Mouse (Mus musculus): ENCODE results near the gene Pop5.

Gene Pop5

GRCm38 (mm10) chr5:115235786-115236263 is at the start of gene Pop5:
Pop5 (plus strand) TSS chr5:115235836.
- peak; percentile 86 for DNase-seq

- peak; percentile 59 for DNase-seq
These were observed 49.1 kb upstream of the Pop5 start for GRCm38 (mm10) chr5:115186371-115187073.

GRCm38 (mm10) chr5:115187188-115188131 is 48.2 kb upstream of the Pop5 start:
- DNase-seq = peak; percentile 93

GRCm38 (mm10) chr5:115188824-115189223 is 46.8 kb upstream of the Pop5 start:
- peak; percentile 63 for DNase-seq

- peak; percentile 41 for DNase-seq
These were observed 45.6 kb upstream of the Pop5 start for GRCm38 (mm10) chr5:115190081-115190480.

- DNase-seq = peak; percentile 53
These were observed 43.5 kb upstream of the Pop5 start for GRCm38 (mm10) chr5:115191880-115192827.

GRCm38 (mm10) chr5:115192828-115193195 is 42.8 kb upstream of the Pop5 start:
- no peak for DNase-seq

GRCm38 (mm10) chr5:115193226-115193625 is 42.4 kb upstream of the Pop5 start:
- peak; percentile 80 for DNase-seq

- DNase-seq = peak; percentile 78
These were observed 41.7 kb upstream of the Pop5 start, which contains the start of gene Cabp1 for GRCm38 (mm10) chr5:115193669-115194625. Cabp1 (minus strand) TSS chr5:115194381.

GRCm38 (mm10) chr5:115194626-115195221 is 40.9 kb upstream of the Pop5 start:
- peak; percentile 78 for DNase-seq

GRCm38 (mm10) chr5:115203735-115204561 is 31.7 kb upstream of the Pop5 start:
- DNase-seq = peak; percentile 72

GRCm38 (mm10) chr5:115204562-115205311 is 30.9 kb upstream of the Pop5 start:
- peak; percentile 87 for DNase-seq

- DNase-seq = no peak
These were observed 28.4 kb upstream of the Pop5 start for GRCm38 (mm10) chr5:115207244-115207643.

- DNase-seq = peak; percentile 64
These were observed 27.7 kb upstream of the Pop5 start for GRCm38 (mm10) chr5:115207892-115208291.

- no peak for DNase-seq
These were observed 27.0 kb upstream of the Pop5 start for GRCm38 (mm10) chr5:115208601-115209000.

GRCm38 (mm10) chr5:115210380-115210779 is 25.3 kb upstream of the Pop5 start:
- no peak for DNase-seq

GRCm38 (mm10) chr5:115212451-115212850 is 23.2 kb upstream of the Pop5 start:
- DNase-seq = no peak

- DNase-seq = no peak
These were observed 22.8 kb upstream of the Pop5 start for GRCm38 (mm10) chr5:115212861-115213260.

- DNase-seq = peak; percentile 78
These were observed 20.8 kb upstream of the Pop5 start for GRCm38 (mm10) chr5:115214864-115215263.

All from cerebellum, adult 11-12 months (tissue).